Mouse (Mus musculus) bone marrow, adult 2 months (tissue): ENCODE data around the gene Taf1a. TPM values are rescaled to one million over a fixed set of nuclear protein-coding genes. Genes with fewer than 3 reads are reported as not detected.
"Not testable (repeated sequence)": the region's sequence is repeated elsewhere in the genome, so short reads cannot be mapped to it uniquely, and the experiment has no call there.

Experiments
- H3K27ac ChIP-seq: fragments of 200-500 bp; 2 replicates; pipeline ENCODE4 v1.5.1; 2012; ENCODE audit warnings: low read depth, mild to moderate bottlenecking, control low read depth, inconsistent platforms, low read length; ENCODE audit not compliant: control insufficient read depth, poor library complexity, insufficient read depth
- H3K4me1 ChIP-seq: fragments of 200-500 bp; 2 replicates; pipeline ENCODE4 v1.6.1; 2011; ENCODE audit warnings: low read length; ENCODE audit not compliant: control insufficient read depth, insufficient read depth
- H3K4me3 ChIP-seq: fragments of 200-500 bp; replicated peaks from 2 replicates; pipeline ENCODE3; 2011; ENCODE audit warnings: mild to moderate bottlenecking, low read depth, low read length, control low read depth; ENCODE audit not compliant: control insufficient read depth
- CTCF ChIP-seq: fragments of 200-500 bp; IDR thresholded peaks from 2 replicates; pipeline ENCODE4 v1.5.1; 2011; ENCODE audit warnings: low read length, control low read depth; ENCODE audit not compliant: control insufficient read depth, insufficient read depth
- POLR2A ChIP-seq: fragments of 200-500 bp; IDR thresholded peaks from 2 replicates; pipeline ENCODE4 v1.6.1; 2011; ENCODE audit warnings: low read depth, mild to moderate bottlenecking, control low read depth, low read length, borderline replicate concordance; ENCODE audit not compliant: control insufficient read depth
- WGBS: fragments of 180-500 bp; shearing (Covaris S2); methylation state at CpG from one replicate; pipeline ENCODE4 v1.1.7; 2018; 5-methylcytosine and 5-hydroxymethylcytosine counted together
- polyA plus RNA-seq: library from polyadenylated mRNA; stranded (reverse); fragments of >200 nt; gene quantifications from 2 replicates; pipeline ENCODE4 v1.2.4, GENCODE M21; 2011; ENCODE audit warnings: low replicate concordance; ENCODE audit not compliant: missing spikeins, insufficient read depth, insufficient read length

The Taf1a gene
- polyA plus RNA-seq = 4.6 and 16.6 TPM in 2 replicates

GRCm38 (mm10) chr1:183388426-183389406, at the start of gene Taf1a:
Taf1a (plus strand) TSS chr1:183388981.
- TF ChIP-seq CTCF (no peak), POLR2A (peak; percentile 28; the same call in 1 of the 2 replicates)

DNA sequence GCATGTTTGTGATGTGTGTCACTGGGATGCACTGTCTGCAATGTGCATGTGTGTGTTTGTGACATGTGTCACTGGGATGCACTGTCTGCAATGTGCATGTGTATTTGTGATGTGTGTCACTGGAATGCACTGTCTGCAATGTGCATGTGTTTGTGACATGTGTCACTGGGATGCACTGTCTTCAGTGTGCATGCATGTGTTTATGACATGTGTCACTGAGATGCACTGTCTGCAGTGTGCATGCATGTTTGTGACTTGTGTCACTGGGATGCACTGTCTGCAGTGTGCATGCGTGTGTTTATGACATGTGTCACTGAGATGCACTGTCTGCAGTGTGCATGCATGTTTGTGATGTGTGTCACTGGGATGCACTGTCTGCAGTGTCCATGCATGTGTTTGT, 45.9 kb upstream of the Taf1a start:
- not testable (repeated sequence) for H3K4me3 ChIP-seq, H3K27ac ChIP-seq
- 88% methylated on average over 1 of the region's 1 CpGs for WGBS

More at GRCm38 (mm10) chr1:183388426-183389406, at the start of gene Taf1a:
- Histone ChIP-seq H3K27ac (0 out of 2 replicates have a peak within 1 kb of the TSS, but pooled peaks have one; percentile 1), H3K4me1 (no peaks in the 10 kb centered on the region; the same call in 1 of the 2 replicates), H3K4me3 (peak within 1 kb of the TSS; percentile 78)
- 5% methylated on average over 44 of the region's 44 CpGs for WGBS

GRCm38 (mm10) chr1:183344886-183345816, 43.6 kb upstream of the Taf1a start:
- no peaks in the 10 kb centered on the region for H3K4me1 ChIP-seq
- WGBS = under 1% methylated on average over 71 of the region's 72 CpGs
- peak; percentile 79; the same call in 1 of the 2 replicates for TF ChIP-seq POLR2A
- 0 out of 2 replicates have a peak, but pooled peaks have one; percentile 2 for TF ChIP-seq CTCF

More for the DNA sequence above, 45.9 kb upstream of the Taf1a start:
- not testable (repeated sequence) for H3K4me1 ChIP-seq

DNA sequence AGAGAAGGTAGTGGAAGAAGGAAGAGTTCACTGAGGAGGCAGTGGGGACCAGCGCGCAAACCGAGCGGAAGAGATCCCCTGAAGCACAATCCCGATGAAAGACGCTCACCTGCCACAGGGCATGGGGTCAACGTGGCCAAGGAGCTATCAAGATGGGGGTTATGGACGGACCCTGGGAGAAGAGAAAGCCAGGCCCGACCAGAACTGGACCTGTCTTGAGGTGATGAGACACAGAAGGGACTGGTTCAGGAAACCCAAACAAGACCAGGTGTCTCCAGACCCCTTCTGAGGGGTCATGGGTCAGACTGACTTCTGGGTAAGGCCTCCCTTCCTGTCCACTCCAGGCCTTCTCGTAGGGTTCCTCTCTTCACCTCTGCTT, 43.0 kb upstream of the Taf1a start:
- Histone ChIP-seq H3K4me1 (no peaks in the 10 kb centered on the region), H3K4me3 (peak overlapping the region; percentile 100), H3K27ac (peak overlapping the region; percentile 70)
- WGBS = 3% methylated on average over 10 of the region's 10 CpGs
- no peak for TF ChIP-seq CTCF
- TF ChIP-seq POLR2A = no peak

More at GRCm38 (mm10) chr1:183344886-183345816, 43.6 kb upstream of the Taf1a start:
- Histone ChIP-seq H3K27ac (peak overlapping the region; percentile 97), H3K4me3 (peak overlapping the region; percentile 100)

DNA sequence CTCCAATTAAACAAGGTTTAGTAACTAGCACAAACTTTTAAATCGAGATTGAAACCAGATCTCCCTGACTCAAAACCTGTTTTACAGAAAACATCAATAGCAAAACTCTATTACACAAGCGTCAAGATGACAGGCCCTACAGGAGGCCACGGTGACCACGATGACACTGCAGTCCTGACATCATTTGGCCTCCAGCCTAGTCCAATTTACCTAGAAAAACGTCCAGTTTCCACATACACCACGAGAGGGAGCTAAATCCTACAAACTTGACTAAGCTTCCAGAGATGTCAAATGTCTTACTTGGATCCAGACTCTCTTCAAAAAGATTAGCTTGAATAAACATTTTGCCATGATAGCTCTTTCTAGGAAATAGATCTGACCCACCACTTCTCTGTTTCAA, 38.9 kb upstream of the Taf1a start:
- Histone ChIP-seq H3K27ac (no peak overlapping the region), H3K4me1 (no peaks in the 10 kb centered on the region), H3K4me3 (no peak overlapping the region)
- 2% methylated on average over 6 of the region's 6 CpGs for WGBS
- TF ChIP-seq POLR2A (no peak), CTCF (peak; percentile 41)

GRCm38 (mm10) chr1:183358901-183359300, 29.9 kb upstream of the Taf1a start:
- 72% methylated on average over 3 of the region's 3 CpGs for WGBS
- TF ChIP-seq POLR2A = no peak
- no peak for TF ChIP-seq CTCF
- H3K27ac ChIP-seq = no peak overlapping the region

GRCm38 (mm10) chr1:183362301-183362700, 26.5 kb upstream of the Taf1a start:
- 37% methylated on average over 5 of the region's 5 CpGs for WGBS
- H3K4me3 ChIP-seq = no peak overlapping the region
- no peak overlapping the region for H3K27ac ChIP-seq
- TF ChIP-seq CTCF (no peak), POLR2A (no peak)
- no peaks in the 10 kb centered on the region for H3K4me1 ChIP-seq

More at GRCm38 (mm10) chr1:183358901-183359300, 29.9 kb upstream of the Taf1a start:
- Histone ChIP-seq H3K4me3 (no peak overlapping the region), H3K4me1 (no peaks in the 10 kb centered on the region)
